Mouse (Mus musculus) CH12.LX (cell line): Measurements from ENCODE around the gene Ascc1. TPM values are rescaled to one million over a fixed set of nuclear protein-coding genes. Genes with fewer than 3 reads are reported as not detected.

Experiments used
- DNase-seq: peaks from one replicate; pipeline ENCODE4 v3.0.0-alpha.2; 2013; ENCODE audit errors: extremely low read depth
- H3K27ac ChIP-seq: 2 replicates; pipeline ENCODE4 v1.5.1; 2012; ENCODE audit warnings: low read depth, mild to moderate bottlenecking, control low read depth, moderate library complexity; ENCODE audit not compliant: insufficient read depth
- H3K27me3 ChIP-seq: replicated peaks from 2 replicates; pipeline ENCODE3; 2012; ENCODE audit warnings: inconsistent platforms
- H3K36me3 ChIP-seq, 2 experiments: replicated peaks in 1 of 2; 2 replicates each; pipeline versions ENCODE3 to v1.6.1; 2012; ENCODE audit warnings: inconsistent platforms in 1 of 2, low read length in 1 of 2, mild to moderate bottlenecking in 1 of 2, mixed read lengths in 1 of 2, moderate library complexity in 1 of 2; ENCODE audit not compliant: control insufficient read depth in 1 of 2, insufficient read depth in 1 of 2
- H3K4me1 ChIP-seq, 2 experiments: 2 replicates each; pipeline ENCODE4 v1.6.1; 2012; ENCODE audit warnings: inconsistent platforms in 1 of 2, moderate library complexity in 1 of 2; ENCODE audit not compliant: insufficient read depth in 2 of 2, control insufficient read depth in 1 of 2
- H3K4me2 ChIP-seq: 2 replicates; pipeline ENCODE4 v1.6.1; 2012; ENCODE audit warnings: low read depth, mild to moderate bottlenecking, control low read depth; ENCODE audit not compliant: poor library complexity, insufficient read depth, severe bottlenecking
- H3K4me3 ChIP-seq, 3 experiments: fragments of 150-350 bp in 1 of 3; sonication (generic) in 1 of 3; replicated peaks in 1 of 3; 2 replicates each; pipeline versions ENCODE3 to v1.5.1; 2011 to 2012; ENCODE audit warnings: low read depth in 2 of 3, low read length in 2 of 3, mild to moderate bottlenecking in 2 of 3, moderate library complexity in 2 of 3, control low read depth in 1 of 3, improper control_type of control experiment in 1 of 3, inconsistent platforms in 1 of 3, mixed read lengths in 1 of 3; ENCODE audit not compliant: poor library complexity in 1 of 3
- H3K79me2 ChIP-seq: replicated peaks from 2 replicates; pipeline ENCODE4 v1.6.1; 2012; ENCODE audit warnings: mild to moderate bottlenecking, moderate library complexity; ENCODE audit not compliant: control insufficient read depth, poor library complexity, insufficient read depth, severe bottlenecking; ENCODE audit errors: extremely low read depth
- H3K9ac ChIP-seq: 2 replicates; pipeline ENCODE4 v1.6.1; 2012; ENCODE audit warnings: low read depth, mild to moderate bottlenecking, control low read depth, moderate library complexity; ENCODE audit not compliant: insufficient read depth
- H3K9me3 ChIP-seq: replicated peaks from 2 replicates; pipeline ENCODE3; 2012; ENCODE audit warnings: low read length, inconsistent platforms, mixed read lengths
- CHD1 ChIP-seq: IDR thresholded peaks from 2 replicates; pipeline ENCODE4 v1.6.1; 2012; ENCODE audit warnings: low read depth, low read length, improper control_type of control experiment, inconsistent platforms
- CHD2 ChIP-seq: IDR thresholded peaks from 2 replicates; pipeline ENCODE4 v1.6.1; 2011; ENCODE audit warnings: low read length, improper control_type of control experiment
- E2F4 ChIP-seq: IDR thresholded peaks from 2 replicates; pipeline ENCODE4 v1.6.1; 2011; ENCODE audit warnings: low read depth, low read length, improper control_type of control experiment; ENCODE audit not compliant: insufficient replicate concordance
- ELF1 ChIP-seq: IDR thresholded peaks from 2 replicates; pipeline ENCODE4 v1.6.1; 2014; ENCODE audit warnings: low read depth, mild to moderate bottlenecking, inconsistent platforms, low read length, improper control_type of control experiment
- EP300 ChIP-seq: IDR thresholded peaks from 2 replicates; pipeline ENCODE4 v1.6.1; 2011; ENCODE audit warnings: low read length, improper control_type of control experiment
- HCFC1 ChIP-seq: IDR thresholded peaks from 2 replicates; pipeline ENCODE4 v1.6.1; 2012; ENCODE audit warnings: low read depth, mild to moderate bottlenecking, inconsistent platforms, low read length, improper control_type of control experiment
- IRF4 ChIP-seq: IDR thresholded peaks from 2 replicates; pipeline ENCODE4 v1.6.1; 2014; ENCODE audit warnings: low read depth, mild to moderate bottlenecking, inconsistent platforms, low read length, improper control_type of control experiment
- JUND ChIP-seq: conservative IDR thresholded peaks from 2 replicates; pipeline ENCODE4 v1.6.1; 2011; ENCODE audit warnings: low read depth, low read length, improper control_type of control experiment
- MAFK ChIP-seq: IDR thresholded peaks from 2 replicates; pipeline ENCODE4 v1.6.1; 2011; ENCODE audit warnings: low read length, improper control_type of control experiment; ENCODE audit not compliant: insufficient replicate concordance
- MAX ChIP-seq: IDR thresholded peaks from 2 replicates; pipeline ENCODE4 v1.6.1; 2011; ENCODE audit warnings: low read length, improper control_type of control experiment
- MAZ ChIP-seq: IDR thresholded peaks from 2 replicates; pipeline ENCODE4 v1.6.1; 2012; ENCODE audit warnings: low read depth, mild to moderate bottlenecking, inconsistent platforms, low read length, improper control_type of control experiment, moderate library complexity
- MEF2A ChIP-seq: IDR thresholded peaks from 2 replicates; pipeline ENCODE4 v1.6.1; 2014; ENCODE audit warnings: low read depth, mild to moderate bottlenecking, inconsistent platforms, low read length, improper control_type of control experiment, borderline replicate concordance
- MXI1 ChIP-seq: IDR thresholded peaks from 2 replicates; pipeline ENCODE4 v1.6.1; 2011; ENCODE audit warnings: mild to moderate bottlenecking, low read depth, low read length, improper control_type of control experiment
- MYC ChIP-seq: IDR thresholded peaks from 2 replicates; pipeline ENCODE4 v1.6.1; 2011; ENCODE audit warnings: low read depth, mild to moderate bottlenecking, improper control_type of control experiment, low read length
- NELFE ChIP-seq: IDR thresholded peaks from 2 replicates; pipeline ENCODE4 v1.6.1; 2011; ENCODE audit warnings: low read depth, low read length, improper control_type of control experiment
- RCOR1 ChIP-seq: conservative IDR thresholded peaks from 2 replicates; pipeline ENCODE4 v1.6.1; 2012; ENCODE audit warnings: low read depth, mild to moderate bottlenecking, inconsistent platforms, low read length, improper control_type of control experiment
- USF2 ChIP-seq: conservative IDR thresholded peaks from 2 replicates; pipeline ENCODE4 v1.6.1; 2011; ENCODE audit warnings: low read depth, low read length, improper control_type of control experiment
- ZC3H11A ChIP-seq: IDR thresholded peaks from 2 replicates; pipeline ENCODE4 v1.6.1; 2012; ENCODE audit warnings: low read depth, mild to moderate bottlenecking, inconsistent platforms, low read length, improper control_type of control experiment
- ZNF384 ChIP-seq: IDR thresholded peaks from 2 replicates; pipeline ENCODE4 v1.6.1; 2012; ENCODE audit warnings: low read depth, low read length, improper control_type of control experiment, inconsistent platforms
- dilution Hi-C: fragments of 300-500 bp; cut with MboI; formaldehyde crosslinking; loops from 2 replicates; pipeline ENCODE4 v1.14.3; 2020; ENCODE audit warnings: low sequenced_read_pairs; ENCODE audit not compliant: extremely low pct_unique_long_range_greater_than_20kb, extremely low pct_ligation_motif_present
- in situ Hi-C: fragments of 300-500 bp; cut with MboI; formaldehyde crosslinking; loops from 3 replicates; pipeline ENCODE4 v1.14.3; 2019; ENCODE audit warnings: low sequenced_read_pairs, low pct_ligation_motif_present, low pct_unique_long_range_greater_than_20kb, mixed read lengths
- polyA plus RNA-seq: library from polyadenylated mRNA; unstranded; fragments of >175 nt; gene quantifications from 2 replicates; pipeline ENCODE4 v1.2.1, GENCODE M21; 2012; ENCODE audit warnings: low read depth; ENCODE audit not compliant: insufficient read length
- total RNA-seq, 2 experiments: library from RNA; depleted of rRNA; stranded (reverse); fragments of 300-350 nt in 1 of 2; fragments of >200 nt in 1 of 2; gene quantifications; 2 replicates each; pipeline ENCODE4 v1.2.3; 2012 to 2014

Gene Ascc1
- total and polyA plus RNA-seq, 3 experiments, result 20.1 to 25.5 (median 25.4) TPM

DNA sequence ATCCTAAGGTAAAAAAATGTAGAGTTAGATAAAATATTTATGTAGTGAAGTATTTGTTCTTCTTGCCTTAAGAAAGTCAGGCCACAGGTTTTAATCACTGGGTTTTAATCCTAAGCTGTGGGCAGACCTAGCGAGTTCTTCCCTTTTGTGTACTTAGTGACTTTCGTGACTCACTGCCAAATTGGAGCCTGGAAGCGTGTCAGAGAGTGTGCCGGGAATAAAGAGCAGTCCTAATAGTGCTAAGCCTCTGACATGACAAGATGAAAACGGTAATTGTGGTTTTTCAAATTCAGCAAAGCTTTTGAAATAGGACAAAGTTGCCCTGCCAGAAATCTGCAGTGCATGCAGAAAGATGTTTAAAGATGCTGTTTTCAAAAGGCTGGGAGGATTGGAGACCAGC, 44.1 kb downstream of the Ascc1 start:
- Histone ChIP-seq H3K9ac (no peak overlapping the region), H3K27me3 (no peaks in the 10 kb centered on the region), H3K79me2 (no peaks in the 10 kb centered on the region), H3K4me3 (no peak overlapping the region), H3K9me3 (no peaks in the 10 kb centered on the region), H3K36me3 (peaks cover 10 to 45% of the 10 kb centered on the region in 2 experiments), H3K4me2 (no peak overlapping the region), H3K27ac (no peak overlapping the region), H3K4me1 (peaks cover 0 to 8% of the 10 kb centered on the region in 2 experiments; a peak in 2 of 4 replicates)
- DNase-seq, result no peak
- in situ Hi-C loops, result no loop called here
- TF ChIP-seq E2F4 (no peak), ZNF384 (no peak), MAX (no peak), CHD2 (no peak), MAZ (no peak), IRF4 (no peak)
- dilution Hi-C loops, result no loop called here

DNA sequence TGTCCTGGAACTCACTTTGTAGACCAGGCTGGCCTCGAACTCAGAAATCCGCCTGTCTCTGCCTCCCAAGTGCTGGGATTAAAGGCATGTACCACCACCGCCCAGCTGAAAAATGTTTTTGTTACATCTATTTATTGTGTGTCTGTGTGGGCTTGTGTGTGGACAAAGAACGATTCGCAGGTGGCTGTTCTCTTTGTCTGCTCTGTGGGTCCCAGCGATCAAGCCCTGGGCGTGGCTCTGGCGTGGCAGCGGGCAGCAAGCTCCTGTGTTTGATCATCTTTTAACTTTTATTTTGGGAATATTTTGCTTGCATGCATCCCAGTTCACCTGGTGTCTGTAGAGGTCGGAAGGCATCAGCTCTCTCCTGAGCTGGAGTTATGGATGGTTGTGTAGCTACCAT, 48.0 kb downstream of the Ascc1 start:
- Histone ChIP-seq H3K79me2 (no peaks in the 10 kb centered on the region), H3K4me2 (no peak overlapping the region), H3K9me3 (no peaks in the 10 kb centered on the region), H3K36me3 (peaks cover 10 to 26% of the 10 kb centered on the region in 2 experiments), H3K27me3 (no peaks in the 10 kb centered on the region), H3K4me3 (no peak overlapping the region), H3K4me1 (peaks cover 0 to 2% of the 10 kb centered on the region in 2 experiments; a peak in 2 of 4 replicates), H3K9ac (no peak overlapping the region), H3K27ac (no peak overlapping the region)
- dilution Hi-C loops (no loop called here), in situ Hi-C loops (no loop called here)
- no peak for DNase-seq
- TF ChIP-seq ZC3H11A (no peak), ELF1 (no peak), USF2 (no peak), MYC (no peak), CHD1 (no peak), MEF2A (no peak), JUND (no peak), MXI1 (no peak), E2F4 (no peak), RCOR1 (no peak), MAX (no peak), IRF4 (no peak), ZNF384 (no peak), NELFE (no peak), MAFK (no peak), HCFC1 (no peak), EP300 (no peak), CHD2 (no peak)
